Mouse (Mus musculus) lung, embryonic 14.5 days (tissue): ENCODE data around the gene Lgals2. TPM values are rescaled to one million over a fixed set of nuclear protein-coding genes. Genes with fewer than 3 reads are reported as not detected.

ENCODE experiments used
- ATAC-seq: fragments of 200-750 bp; cut with Nextera tagmentation; 2 replicates; pipeline ENCODE4 v1.8.0; 2017; ENCODE audit warnings: mild to moderate bottlenecking, moderate TSS enrichment, moderate library complexity; ENCODE audit not compliant: insufficient read depth
- DNase-seq: peaks from one replicate; pipeline ENCODE4 v3.0.0-alpha.2; 2015
- H3K27ac ChIP-seq: fragments of 300-500 bp; sonication (generic); 2 replicates; pipeline ENCODE4 v1.5.1; 2014; ENCODE audit warnings: low read depth, mild to moderate bottlenecking, moderate library complexity
- H3K27me3 ChIP-seq: fragments of 300-500 bp; sonication (generic); 2 replicates; pipeline ENCODE4 v1.6.1; 2014; ENCODE audit warnings: low read length, control low read depth; ENCODE audit not compliant: insufficient read depth
- H3K36me3 ChIP-seq: fragments of 300-500 bp; sonication (generic); 2 replicates; pipeline ENCODE4 v1.6.1; 2014; ENCODE audit warnings: control low read depth; ENCODE audit not compliant: insufficient read depth
- H3K4me1 ChIP-seq: fragments of 300-500 bp; sonication (generic); 2 replicates; pipeline ENCODE4 v1.6.1; 2014; ENCODE audit warnings: antibody characterized with exemption, control low read depth; ENCODE audit not compliant: insufficient read depth
- H3K4me2 ChIP-seq: fragments of 300-500 bp; sonication (generic); 2 replicates; pipeline ENCODE4 v1.6.1; 2014; ENCODE audit warnings: mild to moderate bottlenecking
- H3K4me3 ChIP-seq: fragments of 300-500 bp; sonication (generic); 2 replicates; pipeline ENCODE4 v1.5.1; 2014; ENCODE audit warnings: low read depth, low read length
- H3K9ac ChIP-seq: fragments of 300-500 bp; sonication (generic); 2 replicates; pipeline ENCODE4 v1.6.1; 2014
- H3K9me3 ChIP-seq: fragments of 300-500 bp; sonication (generic); 2 replicates; pipeline ENCODE4 v1.6.1; 2016; ENCODE audit warnings: low read depth, low read length, control low read depth
- CTCF ChIP-seq: IDR thresholded peaks from 2 replicates; pipeline ENCODE4 v1.5.1; 2016; ENCODE audit warnings: antibody characterized with exemption, low read depth
- WGBS: fragments of 180-500 bp; shearing (Covaris S2); extraction: QIAGEN DNeasy Blood & Tissue Kit; methylation state at CpG from one replicate; pipeline ENCODE4 v1.1.7; 2014; 5-methylcytosine and 5-hydroxymethylcytosine counted together
- microRNA-seq: library from miRNA; unstranded; fragments of <30 nt; microRNA quantifications from one replicate; pipeline ENCODE4, GENCODE M21; 2016; ENCODE audit warnings: borderline number of aligned reads
- polyA plus RNA-seq: library from polyadenylated mRNA; unstranded; fragments of >200 nt; fragmentation: Nextera tagmentation; extraction: Ambion mirVana; gene quantifications from 2 replicates; pipeline ENCODE4 v1.2.1, GENCODE M21; 2014

Lgals2 gene
- polyA plus RNA-seq, 1 experiment from 2014 or later: 0.34 TPM

- DNase-seq (no peak), ATAC-seq (no peak)
- H3K4me2 ChIP-seq: peak overlapping the region; percentile 93
- no peaks in the 10 kb centered on the region for H3K9me3 ChIP-seq
- no peaks in the 10 kb centered on the region for H3K36me3 ChIP-seq
- TF ChIP-seq CTCF: no peak
- no peak overlapping the region for H3K9ac ChIP-seq
- peaks cover 8% of the 10 kb centered on the region; the same call in 1 of the 2 replicates for H3K4me1 ChIP-seq
- peaks cover 25% of the 10 kb centered on the region for H3K27me3 ChIP-seq
- H3K27ac ChIP-seq: no peak overlapping the region
- H3K4me3 ChIP-seq: peak overlapping the region; percentile 62
- WGBS: 58% methylated on average over 9 of the region's 9 CpGs
Observed at GRCm38 (mm10) chr15:78801571-78801970, 53.8 kb downstream of the Lgals2 start.

Small RNAs within 50 kb of the gene (microRNA-seq; reads per million reads assigned to microRNA genes)
- gene Mir6955: not detected

Other genes with a start within 250 kb of the Lgals2 start
- 0.03 and 0.08 TPM in 2 replicates for gene Elfn2, start 136.8 kb downstream of the Lgals2 start, polyA plus RNA-seq
- 28.7 and 34.3 TPM in 2 replicates for gene Mfng, start 82.1 kb downstream of the Lgals2 start, polyA plus RNA-seq
- gene Card10, start 52.5 kb downstream of the Lgals2 start, polyA plus RNA-seq: 7.8 and 8.5 TPM in 2 replicates
- 93.2 and 101 TPM in 2 replicates for gene Cdc42ep1, start 12.9 kb downstream of the Lgals2 start, polyA plus RNA-seq
- gene Gga1, start 21.7 kb upstream of the Lgals2 start, polyA plus RNA-seq: 50.9 and 57.0 TPM in 2 replicates
- 0.18 and 0.70 TPM in 2 replicates for gene Gm49510, start 44.1 kb upstream of the Lgals2 start, polyA plus RNA-seq
- gene Sh3bp1, start 44.2 kb upstream of the Lgals2 start, polyA plus RNA-seq: 43.5 and 43.9 TPM in 2 replicates
- gene Pdxp, start 58.4 kb upstream of the Lgals2 start, polyA plus RNA-seq: 17.9 and 21.9 TPM in 2 replicates
- gene Lgals1, start 71.2 kb upstream of the Lgals2 start, polyA plus RNA-seq: 799 and 855 TPM in 2 replicates
- gene Nol12, start 79.4 kb upstream of the Lgals2 start, polyA plus RNA-seq: 52.8 and 57.4 TPM in 2 replicates
- gene Triobp, start 92.2 kb upstream of the Lgals2 start, polyA plus RNA-seq: 47.5 and 49.2 TPM in 2 replicates
- 201 and 209 TPM in 2 replicates for gene H1f0, start 172.9 kb upstream of the Lgals2 start, polyA plus RNA-seq
- not detected in 2 replicates for gene Galr3, start 186.4 kb upstream of the Lgals2 start, polyA plus RNA-seq
- gene Ankrd54, start 207.4 kb upstream of the Lgals2 start, polyA plus RNA-seq: 54.4 and 55.4 TPM in 2 replicates
- 243 and 249 TPM in 2 replicates for gene Eif3l, start 219.7 kb upstream of the Lgals2 start, polyA plus RNA-seq